Mouse (Mus musculus): ENCODE measurements around the gene 9530053A07Rik. TPM values are rescaled to one million over a fixed set of nuclear protein-coding genes. Genes with fewer than 3 reads are reported as not detected.

Gene 9530053A07Rik
- total and polyA plus RNA-seq, 2 experiments from 2014 or later, result 0.05 to 0.19 TPM

- H3K4me3 ChIP-seq (ENCODE audit: low read length), result no peak overlapping the region
- H3K9me3 ChIP-seq (ENCODE audit: low read length), result no peaks in the 10 kb centered on the region
- TF ChIP-seq CTCF (IDR thresholded peaks at IDR 0.05; ENCODE audit: low read depth), result no peak
- DNase-seq (ENCODE audit: low spot score), result no peak
- WGBS, result 88% methylated on average over 8 of the region's 8 CpGs
- H3K27ac ChIP-seq, result no peak overlapping the region
- no peaks in the 10 kb centered on the region for H3K27me3 ChIP-seq (ENCODE audit: insufficient read depth, low read length)
- H3K9ac ChIP-seq (replicated peaks; ENCODE audit: low read length), result no peak overlapping the region
- H3K4me1 ChIP-seq (ENCODE audit: insufficient read depth, low read length), result no peaks in the 10 kb centered on the region
- peaks cover 83% of the 10 kb centered on the region for H3K36me3 ChIP-seq (ENCODE audit: insufficient read depth, low read length)
- H3K4me2 ChIP-seq (ENCODE audit: low read depth, low read length), result no peak overlapping the region
- ATAC-seq, result peak; percentile 5; the same call in 1 of the 2 replicates
These were observed 57.4 kb downstream of the 9530053A07Rik start for GRCm38 (mm10) chr7:28186631-28187030.

DNA sequence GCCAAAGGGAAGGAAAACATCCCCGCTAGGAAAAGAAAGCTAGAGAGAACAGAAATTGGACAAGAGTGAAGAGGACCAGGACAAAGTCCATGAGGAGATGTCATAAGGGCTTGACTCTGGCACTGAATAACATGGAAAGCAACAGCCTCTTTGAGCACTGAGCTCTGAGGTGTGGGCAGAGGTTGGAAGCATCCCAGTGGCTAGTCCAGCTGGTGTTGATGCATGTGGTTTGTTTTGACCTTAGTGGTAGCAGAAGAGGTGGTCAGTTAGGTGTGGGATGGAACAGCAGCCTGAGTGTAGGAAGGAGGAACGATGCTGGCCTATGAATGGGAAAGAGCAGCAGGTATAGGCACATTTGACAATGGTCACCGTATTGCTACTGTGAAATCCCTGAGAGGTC is 62.2 kb downstream of the 9530053A07Rik start:
- Histone ChIP-seq H3K4me2 (ENCODE audit: low read depth, low read length) (no peak overlapping the region), H3K9me3 (ENCODE audit: low read length) (no peaks in the 10 kb centered on the region), H3K27ac (no peak overlapping the region), H3K36me3 (ENCODE audit: insufficient read depth, low read length) (peaks cover 50% of the 10 kb centered on the region), H3K9ac (replicated peaks; ENCODE audit: low read length) (no peak overlapping the region), H3K27me3 (ENCODE audit: insufficient read depth, low read length) (no peaks in the 10 kb centered on the region), H3K4me1 (ENCODE audit: insufficient read depth, low read length) (no peaks in the 10 kb centered on the region), H3K4me3 (ENCODE audit: low read length) (no peak overlapping the region)
- WGBS, result 94% methylated on average over 3 of the region's 3 CpGs
- no peak for TF ChIP-seq CTCF (IDR thresholded peaks at IDR 0.05; ENCODE audit: low read depth)
- DNase-seq (ENCODE audit: low spot score) (no peak), ATAC-seq (no peak)

GRCm38 (mm10) chr7:28191903-28192302 is 62.6 kb downstream of the 9530053A07Rik start:
- Histone ChIP-seq H3K36me3 (ENCODE audit: insufficient read depth, low read length) (peaks cover 46% of the 10 kb centered on the region), H3K9ac (replicated peaks; ENCODE audit: low read length) (no peak overlapping the region), H3K27ac (no peak overlapping the region), H3K9me3 (ENCODE audit: low read length) (no peaks in the 10 kb centered on the region), H3K4me3 (ENCODE audit: low read length) (no peak overlapping the region), H3K27me3 (ENCODE audit: insufficient read depth, low read length) (no peaks in the 10 kb centered on the region), H3K4me1 (ENCODE audit: insufficient read depth, low read length) (no peaks in the 10 kb centered on the region), H3K4me2 (ENCODE audit: low read depth, low read length) (no peak overlapping the region)
- 100% methylated on average over 1 of the region's 1 CpGs for WGBS
- ATAC-seq, result no peak
- TF ChIP-seq CTCF (IDR thresholded peaks at IDR 0.05; ENCODE audit: low read depth), result no peak
- DNase-seq (ENCODE audit: low spot score), result no peak

DNA sequence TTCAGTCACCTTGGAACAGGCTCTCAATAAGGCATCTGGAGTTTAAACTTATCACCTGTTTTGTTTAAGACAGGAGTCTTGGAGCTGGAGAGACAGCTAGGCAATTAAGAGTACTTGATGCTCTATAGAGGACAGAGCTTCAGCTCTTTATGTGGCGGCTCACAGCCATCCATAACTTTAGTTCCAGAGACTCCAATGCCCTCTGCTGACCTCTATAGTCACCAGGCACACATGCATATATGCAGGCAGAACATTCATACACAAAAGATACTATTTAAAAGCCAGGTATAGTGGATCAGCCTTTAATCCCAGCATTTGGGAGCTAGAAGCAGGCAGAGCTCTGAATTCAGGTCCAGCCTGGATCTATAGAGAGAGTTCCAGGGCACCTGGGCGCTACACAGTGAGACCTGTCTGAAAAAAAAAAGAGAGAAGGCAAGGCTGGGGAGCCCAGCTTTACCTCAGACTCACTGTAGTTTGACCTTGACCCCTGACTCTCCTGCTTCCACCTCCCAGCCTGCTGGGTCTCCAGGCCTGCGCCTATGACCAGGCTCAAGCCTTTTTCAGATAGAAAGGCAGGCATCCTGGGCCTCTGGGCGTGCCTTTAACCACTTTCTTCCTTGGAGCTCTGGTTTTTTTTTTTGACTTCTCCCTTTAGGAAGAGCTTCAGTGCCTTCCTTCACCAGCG is 66.3 kb downstream of the 9530053A07Rik start:
- H3K4me2 ChIP-seq (ENCODE audit: low read depth, low read length), result no peak overlapping the region
- no peak overlapping the region for H3K27ac ChIP-seq
- WGBS, result 84% methylated on average over 5 of the region's 5 CpGs
- H3K4me3 ChIP-seq (ENCODE audit: low read length), result no peak overlapping the region
- no peaks in the 10 kb centered on the region for H3K27me3 ChIP-seq (ENCODE audit: insufficient read depth, low read length)
- no peak overlapping the region for H3K9ac ChIP-seq (replicated peaks; ENCODE audit: low read length)
- no peaks in the 10 kb centered on the region for H3K4me1 ChIP-seq (ENCODE audit: insufficient read depth, low read length)
- peaks cover 27% of the 10 kb centered on the region; the same call in 1 of the 2 replicates for H3K36me3 ChIP-seq (ENCODE audit: insufficient read depth, low read length)
- no peak for TF ChIP-seq CTCF (IDR thresholded peaks at IDR 0.05; ENCODE audit: low read depth)
- no peak for DNase-seq (ENCODE audit: low spot score)
- no peak for ATAC-seq
- H3K9me3 ChIP-seq (ENCODE audit: low read length), result no peaks in the 10 kb centered on the region

DNA sequence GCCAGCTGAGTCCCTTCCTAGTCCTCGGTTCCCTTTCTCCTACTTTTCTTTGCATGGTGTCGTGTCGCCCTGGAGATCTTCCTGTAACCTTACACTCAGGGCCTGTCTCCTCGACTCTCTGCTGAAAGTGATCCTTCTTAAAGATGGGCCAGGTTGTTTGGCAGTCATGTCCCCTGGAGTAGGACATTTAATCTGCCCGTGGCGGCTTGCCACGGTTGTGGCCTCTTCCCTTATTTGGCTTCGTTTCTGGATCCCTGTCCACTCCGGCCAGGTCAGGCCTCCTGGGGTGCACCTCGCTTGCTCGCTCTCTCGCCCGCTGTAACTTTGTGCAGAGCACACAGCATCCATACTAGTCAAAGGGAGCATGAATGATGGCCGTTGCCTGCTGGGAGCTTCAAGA is 67.3 kb downstream of the 9530053A07Rik start:
- no peak for DNase-seq (ENCODE audit: low spot score)

GRCm38 (mm10) chr7:28199054-28199453 is 69.8 kb downstream of the 9530053A07Rik start:
- DNase-seq (ENCODE audit: low spot score) (no peak), ATAC-seq (no peak)
- WGBS, result 80% methylated on average over 4 of the region's 4 CpGs
- TF ChIP-seq CTCF (IDR thresholded peaks at IDR 0.05; ENCODE audit: low read depth), result no peak
- Histone ChIP-seq H3K27me3 (ENCODE audit: insufficient read depth, low read length) (no peaks in the 10 kb centered on the region), H3K36me3 (ENCODE audit: insufficient read depth, low read length) (0 out of 2 replicates have a peak, but pooled peaks cover 6% of the 10 kb centered on the region), H3K9me3 (ENCODE audit: low read length) (no peaks in the 10 kb centered on the region), H3K9ac (replicated peaks; ENCODE audit: low read length) (no peak overlapping the region), H3K27ac (no peak overlapping the region), H3K4me1 (ENCODE audit: insufficient read depth, low read length) (no peaks in the 10 kb centered on the region), H3K4me2 (ENCODE audit: low read depth, low read length) (no peak overlapping the region), H3K4me3 (ENCODE audit: low read length) (no peak overlapping the region)

More for the DNA sequence above, 67.3 kb downstream of the 9530053A07Rik start:
- Histone ChIP-seq H3K4me1 (ENCODE audit: insufficient read depth, low read length) (no peaks in the 10 kb centered on the region), H3K4me3 (ENCODE audit: low read length) (no peak overlapping the region), H3K9me3 (ENCODE audit: low read length) (no peaks in the 10 kb centered on the region), H3K36me3 (ENCODE audit: insufficient read depth, low read length) (0 out of 2 replicates have a peak, but pooled peaks cover 18% of the 10 kb centered on the region), H3K27ac (no peak overlapping the region), H3K4me2 (ENCODE audit: low read depth, low read length) (no peak overlapping the region), H3K27me3 (ENCODE audit: insufficient read depth, low read length) (no peaks in the 10 kb centered on the region), H3K9ac (replicated peaks; ENCODE audit: low read length) (no peak overlapping the region)
- ATAC-seq, result no peak
- no peak for TF ChIP-seq CTCF (IDR thresholded peaks at IDR 0.05; ENCODE audit: low read depth)
- WGBS, result 60% methylated on average over 14 of the region's 14 CpGs

Measured in hindbrain, postnatal 0 days (tissue).